Mouse (Mus musculus): ENCODE data around the gene Scp2. TPM values are rescaled to one million over a fixed set of nuclear protein-coding genes. Genes with fewer than 3 reads are reported as not detected.
A peak's percentile ranks its signal among the peaks of the same experiment; 100 is the strongest.

Scp2 gene
- total RNA-seq, 2 experiments from 2014 or later, result 152 to 156 TPM

GRCm38 (mm10) chr4:108059601-108060379 is 85.0 kb downstream of the Scp2 start:
- DNase-seq, result no peak

GRCm38 (mm10) chr4:108058166-108058565 is 86.6 kb downstream of the Scp2 start:
- no peak for DNase-seq

GRCm38 (mm10) chr4:108057247-108057646 is 87.6 kb downstream of the Scp2 start:
- no peak for DNase-seq

GRCm38 (mm10) chr4:108055873-108056272 is 88.9 kb downstream of the Scp2 start:
- no peak for DNase-seq

- no peak for DNase-seq
These were observed 92.1 kb downstream of the Scp2 start for GRCm38 (mm10) chr4:108052673-108053072.

GRCm38 (mm10) chr4:108051687-108052274 is 93.0 kb downstream of the Scp2 start:
- DNase-seq, result peak; percentile 48

- DNase-seq, result peak; percentile 39
These were observed 98.7 kb downstream of the Scp2 start for GRCm38 (mm10) chr4:108046136-108046535.

- DNase-seq, result no peak
These were observed 99.4 kb downstream of the Scp2 start for GRCm38 (mm10) chr4:108045136-108046107.

- DNase-seq, result peak; percentile 46
These were observed 107.8 kb downstream of the Scp2 start for GRCm38 (mm10) chr4:108037027-108037426.

GRCm38 (mm10) chr4:108033041-108033764 is 111.6 kb downstream of the Scp2 start:
- DNase-seq, result no peak

- DNase-seq, result no peak
These were observed 112.4 kb downstream of the Scp2 start for GRCm38 (mm10) chr4:108032352-108032849.

- peak; percentile 73 for DNase-seq
These were observed 113.1 kb downstream of the Scp2 start for GRCm38 (mm10) chr4:108031502-108032351.

- no peak for DNase-seq
These were observed 113.8 kb downstream of the Scp2 start for GRCm38 (mm10) chr4:108030888-108031501.

- DNase-seq, result no peak
These were observed 118.6 kb downstream of the Scp2 start for GRCm38 (mm10) chr4:108026193-108026592.

GRCm38 (mm10) chr4:108025269-108025668 is 119.5 kb downstream of the Scp2 start:
- no peak for DNase-seq

GRCm38 (mm10) chr4:108024641-108025040 is 120.2 kb downstream of the Scp2 start:
- peak; percentile 78 for DNase-seq

- DNase-seq, result no peak
These were observed 121.6 kb downstream of the Scp2 start for GRCm38 (mm10) chr4:108023186-108023585.

- no peak for DNase-seq
These were observed 124.6 kb downstream of the Scp2 start for GRCm38 (mm10) chr4:108020178-108020577.

- DNase-seq, result no peak
These were observed 125.6 kb downstream of the Scp2 start for GRCm38 (mm10) chr4:108018961-108019921.
